Mouse (Mus musculus): ENCODE results near the gene Rbbp7.

The Rbbp7 gene

DNA sequence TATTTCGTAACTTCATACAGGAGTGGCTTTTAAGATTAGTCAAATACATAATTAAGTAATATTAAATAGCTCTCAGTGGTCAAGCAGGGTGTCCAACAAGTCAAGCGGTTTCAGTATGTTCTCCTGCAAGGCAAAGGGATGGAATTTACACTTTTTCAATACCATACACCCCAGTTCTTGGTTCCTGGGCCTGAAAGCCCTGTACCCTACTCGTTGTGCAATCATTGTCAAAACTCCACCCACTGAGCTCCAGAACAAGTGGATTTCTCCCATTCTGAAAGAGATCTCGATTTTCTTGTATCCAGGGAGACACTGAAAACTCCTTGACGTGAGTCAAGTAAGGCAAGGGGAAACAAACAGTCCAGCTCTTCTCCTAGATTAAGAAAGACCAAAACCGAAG is 67.8 kb downstream of the Rbbp7 start:
- DNase-seq (ENCODE audit: low spot score) = no peak
